Mouse (Mus musculus): ENCODE measurements around the gene Ppp6r3.
A peak's percentile ranks its signal among the peaks of the same experiment; 100 is the strongest.

Gene Ppp6r3

GRCm38 (mm10) chr19:3519471-3520169, 55.9 kb downstream of the Ppp6r3 start:
- peak; percentile 12 for DNase-seq (ENCODE audit: low spot score)

- DNase-seq (ENCODE audit: low spot score), result no peak
Measured at GRCm38 (mm10) chr19:3497216-3497615, 78.3 kb downstream of the Ppp6r3 start.

- DNase-seq (ENCODE audit: low spot score), result no peak
Measured at GRCm38 (mm10) chr19:3489826-3490225, 85.7 kb downstream of the Ppp6r3 start.

- no peak for DNase-seq (ENCODE audit: low spot score)
Measured at GRCm38 (mm10) chr19:3482831-3483230, 92.7 kb downstream of the Ppp6r3 start.

GRCm38 (mm10) chr19:3480101-3480500, 95.4 kb downstream of the Ppp6r3 start:
- no peak for DNase-seq (ENCODE audit: low spot score)

- DNase-seq (ENCODE audit: low spot score), result no peak
Measured at GRCm38 (mm10) chr19:3476996-3477395, 98.6 kb downstream of the Ppp6r3 start.

GRCm38 (mm10) chr19:3471218-3471617, 104.3 kb downstream of the Ppp6r3 start:
- no peak for DNase-seq (ENCODE audit: low spot score)

GRCm38 (mm10) chr19:3467574-3467973, 108.0 kb downstream of the Ppp6r3 start:
- no peak for DNase-seq (ENCODE audit: low spot score)

GRCm38 (mm10) chr19:3459986-3460385, 115.6 kb downstream of the Ppp6r3 start:
- DNase-seq (ENCODE audit: low spot score), result no peak

- no peak for DNase-seq (ENCODE audit: low spot score)
Measured at GRCm38 (mm10) chr19:3458331-3459099, 117.0 kb downstream of the Ppp6r3 start.

- DNase-seq (ENCODE audit: low spot score), result no peak
Measured at GRCm38 (mm10) chr19:3457700-3458099, 117.8 kb downstream of the Ppp6r3 start.

GRCm38 (mm10) chr19:3451649-3452048, 123.9 kb downstream of the Ppp6r3 start:
- no peak for DNase-seq (ENCODE audit: low spot score)

- DNase-seq (ENCODE audit: low spot score), result peak; percentile 68
Measured at GRCm38 (mm10) chr19:3451170-3451569, 124.4 kb downstream of the Ppp6r3 start.

GRCm38 (mm10) chr19:3450714-3451113, 124.8 kb downstream of the Ppp6r3 start:
- DNase-seq (ENCODE audit: low spot score), result no peak

- DNase-seq (ENCODE audit: low spot score), result peak; percentile 25
Measured at GRCm38 (mm10) chr19:3449248-3449647, 126.3 kb downstream of the Ppp6r3 start.

GRCm38 (mm10) chr19:3447348-3447747, 128.2 kb downstream of the Ppp6r3 start:
- DNase-seq (ENCODE audit: low spot score), result no peak

GRCm38 (mm10) chr19:3441092-3441491, 134.5 kb downstream of the Ppp6r3 start:
- DNase-seq (ENCODE audit: low spot score), result no peak

GRCm38 (mm10) chr19:3440667-3441066, 134.9 kb downstream of the Ppp6r3 start:
- DNase-seq (ENCODE audit: low spot score), result no peak

GRCm38 (mm10) chr19:3437980-3438379, 137.6 kb downstream of the Ppp6r3 start:
- DNase-seq (ENCODE audit: low spot score), result peak; percentile 41

- DNase-seq (ENCODE audit: low spot score), result peak; percentile 18
Measured at GRCm38 (mm10) chr19:3436840-3437239, 138.7 kb downstream of the Ppp6r3 start.

GRCm38 (mm10) chr19:3435824-3436223, 139.7 kb downstream of the Ppp6r3 start:
- DNase-seq (ENCODE audit: low spot score), result no peak

- DNase-seq (ENCODE audit: low spot score), result no peak
Measured at GRCm38 (mm10) chr19:3434641-3435040, 140.9 kb downstream of the Ppp6r3 start.

- DNase-seq (ENCODE audit: low spot score), result no peak
Measured at GRCm38 (mm10) chr19:3434124-3434523, 141.4 kb downstream of the Ppp6r3 start.

Measured in urinary bladder, postnatal 14 days (tissue).